Mouse (Mus musculus): ENCODE results near the gene Vcl.

Gene Vcl

DNA sequence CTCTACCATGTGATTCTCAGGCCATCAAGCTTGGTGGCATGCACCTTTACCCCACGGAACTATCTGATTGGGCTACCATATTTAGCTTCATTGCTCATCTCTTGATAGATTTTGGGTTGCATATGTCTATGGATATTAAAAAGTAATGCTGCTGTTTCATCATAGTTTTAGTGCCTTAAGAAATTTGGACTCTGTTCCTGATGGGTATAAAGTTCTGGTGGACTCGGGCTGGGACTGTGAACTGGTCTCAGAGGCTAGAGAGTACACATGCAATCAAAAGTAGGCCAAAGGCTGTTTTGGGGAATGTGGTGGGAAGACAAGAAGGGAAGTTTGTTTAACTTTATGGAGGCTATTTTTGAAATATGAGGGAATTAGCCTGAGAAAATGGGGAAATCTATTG is 16.1 kb downstream of the Vcl start:
- no peak for DNase-seq

GRCm38 (mm10) chr14:20956021-20956420 is 26.8 kb downstream of the Vcl start:
- DNase-seq = no peak

- DNase-seq = no peak
Measured at GRCm38 (mm10) chr14:20958971-20959370, 29.8 kb downstream of the Vcl start.

DNA sequence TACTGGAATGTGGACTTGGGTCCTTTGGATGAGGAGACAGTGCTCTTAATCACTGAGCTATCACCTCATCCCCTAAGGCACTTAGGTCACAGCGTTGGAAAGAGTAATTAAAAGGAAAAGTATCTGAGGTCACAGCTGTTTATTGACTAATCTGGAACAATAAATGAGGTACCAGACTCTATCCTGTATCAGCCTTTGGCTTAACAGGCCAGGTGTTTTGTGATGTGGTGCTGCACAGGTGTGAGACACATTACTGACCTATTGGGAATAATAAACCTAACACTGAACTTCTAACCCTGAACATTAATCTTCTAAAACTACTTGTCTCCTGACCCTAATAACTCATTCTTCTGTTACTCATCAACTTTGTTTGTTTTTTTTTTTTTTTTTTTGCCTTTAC is 33.3 kb downstream of the Vcl start:
- DNase-seq = no peak

GRCm38 (mm10) chr14:20962906-20963305 is 33.7 kb downstream of the Vcl start:
- DNase-seq = no peak

DNA sequence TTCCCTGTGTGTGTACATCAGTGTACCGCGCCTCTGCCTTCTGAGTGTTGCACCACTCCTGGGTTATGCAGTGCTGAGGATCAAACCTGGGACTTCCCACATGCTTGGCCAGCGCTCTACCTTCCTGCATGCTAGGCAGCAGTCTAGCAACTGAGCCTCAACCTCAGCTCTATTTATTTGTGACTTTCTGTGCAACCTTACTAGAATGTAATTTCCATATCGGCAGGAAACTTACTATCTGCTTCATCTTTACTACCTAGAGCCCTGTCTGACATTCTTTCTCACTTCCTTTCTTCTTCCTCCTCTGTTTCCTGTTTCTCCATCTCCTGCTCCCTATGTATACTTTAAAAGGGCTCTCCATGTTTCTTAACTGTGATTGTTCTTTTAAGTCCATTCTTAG is 34.7 kb downstream of the Vcl start:
- no peak for DNase-seq

DNA sequence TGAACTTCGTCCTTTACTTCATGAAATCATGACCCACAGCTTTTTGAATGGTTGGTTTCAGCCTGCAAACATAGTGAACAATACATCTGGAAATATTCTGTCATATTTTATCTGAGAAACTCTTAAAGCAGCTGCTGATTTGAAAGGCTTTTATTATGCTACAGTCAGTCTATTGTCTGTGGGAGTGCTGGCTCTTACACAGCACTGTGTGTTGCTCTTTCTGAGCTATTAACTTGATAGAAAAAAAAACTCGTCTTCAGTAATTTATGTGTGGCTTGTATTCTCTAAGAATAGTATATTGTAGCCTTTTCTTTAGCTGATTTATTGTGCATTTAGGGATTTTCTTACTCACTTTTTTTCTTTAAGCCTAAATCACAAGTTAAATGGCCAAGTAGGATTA is 35.1 kb downstream of the Vcl start:
- no peak for DNase-seq

GRCm38 (mm10) chr14:20966959-20967670 is 37.9 kb downstream of the Vcl start:
- no peak for DNase-seq

- DNase-seq = no peak
Measured at GRCm38 (mm10) chr14:20969066-20969465, 39.9 kb downstream of the Vcl start.

- DNase-seq = no peak
Measured at GRCm38 (mm10) chr14:20970389-20970788, 41.2 kb downstream of the Vcl start.

- no peak for DNase-seq
Measured at GRCm38 (mm10) chr14:20970927-20971326, 41.7 kb downstream of the Vcl start.

DNA sequence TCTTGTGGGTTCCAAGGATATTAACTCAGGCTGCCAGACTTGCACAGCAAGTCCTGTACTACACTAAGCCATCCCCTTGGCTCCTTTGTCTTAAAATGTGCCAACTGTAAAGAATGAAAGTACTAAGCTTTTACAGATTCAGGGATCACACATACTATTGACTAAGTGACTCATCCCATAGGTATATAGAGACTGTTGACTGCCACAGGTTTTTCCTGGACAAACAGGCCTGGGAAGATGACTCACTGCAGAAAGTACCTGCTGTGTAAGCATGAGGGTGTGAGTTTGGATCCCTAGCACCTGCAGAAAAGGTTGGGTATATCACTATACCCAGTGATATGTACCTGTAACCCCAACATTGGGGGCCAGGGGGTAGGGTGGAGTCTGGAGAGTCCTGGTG is 44.6 kb downstream of the Vcl start:
- peak in 1 of 2 experiments; percentile 14 for DNase-seq

DNA sequence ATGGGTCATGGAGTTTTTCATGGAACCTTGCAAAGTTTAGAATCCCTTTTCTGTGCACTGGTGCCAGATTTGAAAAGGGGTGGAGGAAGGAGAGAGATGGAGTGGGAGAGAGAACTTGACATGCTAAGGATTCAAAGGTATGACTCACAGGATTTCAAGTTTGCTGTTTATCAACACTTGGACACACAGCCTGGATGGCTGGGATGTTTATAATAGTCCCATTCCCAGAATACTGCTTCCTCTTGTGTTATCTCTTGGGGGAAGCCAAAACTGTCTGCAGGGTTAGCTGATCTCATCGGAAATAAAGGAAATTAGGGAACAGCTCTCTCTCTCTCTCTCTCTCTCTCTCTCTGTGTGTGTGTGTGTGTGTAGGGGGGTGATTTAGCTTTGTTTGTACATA is 47.5 kb downstream of the Vcl start:
- peak in 1 of 2 experiments; percentile 52 for DNase-seq

DNA sequence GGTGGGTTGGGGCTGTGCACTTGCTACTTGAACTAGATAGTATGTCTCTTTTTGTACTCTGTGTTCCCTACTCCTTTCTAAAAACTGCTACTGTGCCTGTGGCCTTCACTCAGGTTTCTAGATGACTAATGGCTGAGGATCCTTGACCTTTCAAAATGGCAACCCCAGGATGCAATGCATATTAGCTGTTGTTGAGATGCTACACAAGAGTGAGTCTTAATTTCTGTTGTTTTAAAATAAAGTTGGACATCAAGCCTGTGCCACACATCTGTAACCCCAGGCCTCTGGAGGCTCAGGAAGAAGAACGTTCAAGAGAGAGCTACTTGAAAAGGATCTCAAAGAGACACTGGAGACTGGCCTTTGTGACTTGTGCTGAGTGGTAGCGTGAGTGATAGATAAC is 48.5 kb downstream of the Vcl start:
- DNase-seq = no peak

- DNase-seq = peak; percentile 83 to 86
Measured at GRCm38 (mm10) chr14:20983832-20984231, 54.6 kb downstream of the Vcl start.

DNA sequence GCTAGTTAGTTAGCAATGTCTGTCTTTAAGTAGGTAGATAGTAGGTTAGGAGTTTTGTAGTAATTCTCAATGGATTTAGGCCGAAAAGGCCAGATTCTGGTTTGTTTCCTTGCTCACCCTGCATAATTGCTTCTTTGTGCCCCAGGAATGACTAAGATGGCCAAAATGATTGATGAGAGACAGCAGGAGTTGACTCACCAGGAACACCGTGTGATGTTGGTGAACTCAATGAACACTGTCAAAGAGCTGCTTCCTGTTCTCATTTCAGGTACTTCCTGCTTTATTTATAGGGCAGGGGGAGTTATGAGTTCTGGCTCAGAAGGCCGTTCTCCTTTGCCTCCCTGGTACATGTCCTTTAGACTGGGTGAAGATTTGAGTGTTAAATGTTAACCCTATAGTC is 56.3 kb downstream of the Vcl start:
- no peak for DNase-seq

DNA sequence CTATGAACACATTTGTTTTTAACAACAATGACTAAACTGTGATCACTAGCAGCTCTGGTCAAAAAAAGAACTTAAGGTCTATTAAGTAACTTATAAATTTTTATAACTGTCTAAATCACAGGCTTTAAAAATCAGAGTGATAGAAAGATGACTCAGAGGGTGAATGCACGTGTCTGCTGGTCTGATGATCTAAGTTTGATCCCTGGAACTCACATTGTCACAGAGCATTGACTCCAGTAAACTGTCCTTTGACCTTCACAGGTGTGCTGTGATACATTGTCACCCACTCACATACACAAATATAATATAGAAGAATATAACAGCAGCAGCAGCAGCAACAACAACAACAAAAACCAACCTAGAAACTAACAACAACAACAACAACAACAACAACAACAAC is 62.3 kb downstream of the Vcl start:
- DNase-seq = no peak

GRCm38 (mm10) chr14:20993067-20993691 is 64.0 kb downstream of the Vcl start:
- DNase-seq = peak; percentile 43 to 64

- DNase-seq = no peak
Measured at GRCm38 (mm10) chr14:20994475-20994874, 65.3 kb downstream of the Vcl start.

DNA sequence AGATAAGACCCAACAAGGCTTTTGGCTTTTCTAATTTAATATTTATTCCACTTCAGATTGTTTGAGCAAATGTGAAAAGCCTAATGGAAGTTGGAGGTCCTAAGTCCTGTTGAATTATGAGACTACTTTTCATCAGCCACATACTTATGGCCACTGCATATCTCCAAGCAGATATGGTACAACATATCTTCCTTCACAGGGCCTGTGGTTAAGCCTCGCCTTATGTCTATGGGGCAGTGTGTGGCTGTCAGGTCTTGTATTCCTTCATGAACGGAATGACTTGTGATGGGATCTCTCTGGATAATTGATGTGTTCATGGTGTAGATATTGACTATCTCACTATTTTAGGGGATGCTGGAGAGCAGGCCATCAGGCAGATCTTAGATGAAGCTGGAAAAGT is 66.3 kb downstream of the Vcl start:
- no peak for DNase-seq

GRCm38 (mm10) chr14:20996361-20996760 is 67.2 kb downstream of the Vcl start:
- DNase-seq = peak in 1 of 2 experiments; percentile 21

DNA sequence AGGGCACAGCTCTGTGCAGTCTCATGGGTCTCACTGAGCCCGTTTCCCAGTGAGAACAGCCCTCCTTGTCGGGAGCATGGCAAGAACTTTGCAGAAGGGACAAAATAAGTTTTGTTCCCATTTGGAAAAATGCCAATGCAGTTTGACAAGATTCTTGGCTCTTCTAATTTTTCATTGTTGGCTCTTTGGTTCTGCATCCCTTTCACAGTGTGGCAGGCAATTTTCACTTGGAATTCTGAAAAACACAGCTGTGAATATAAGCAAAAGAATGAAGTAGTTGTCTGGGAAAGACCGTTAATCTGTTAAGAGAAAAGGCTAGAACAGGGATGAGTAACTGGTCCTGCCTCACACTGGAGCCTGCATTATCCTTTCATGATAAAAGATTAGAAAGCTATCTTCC is 68.3 kb downstream of the Vcl start:
- no peak for DNase-seq

- DNase-seq = no peak
Measured at GRCm38 (mm10) chr14:20999617-21000016, 70.4 kb downstream of the Vcl start.

DNA sequence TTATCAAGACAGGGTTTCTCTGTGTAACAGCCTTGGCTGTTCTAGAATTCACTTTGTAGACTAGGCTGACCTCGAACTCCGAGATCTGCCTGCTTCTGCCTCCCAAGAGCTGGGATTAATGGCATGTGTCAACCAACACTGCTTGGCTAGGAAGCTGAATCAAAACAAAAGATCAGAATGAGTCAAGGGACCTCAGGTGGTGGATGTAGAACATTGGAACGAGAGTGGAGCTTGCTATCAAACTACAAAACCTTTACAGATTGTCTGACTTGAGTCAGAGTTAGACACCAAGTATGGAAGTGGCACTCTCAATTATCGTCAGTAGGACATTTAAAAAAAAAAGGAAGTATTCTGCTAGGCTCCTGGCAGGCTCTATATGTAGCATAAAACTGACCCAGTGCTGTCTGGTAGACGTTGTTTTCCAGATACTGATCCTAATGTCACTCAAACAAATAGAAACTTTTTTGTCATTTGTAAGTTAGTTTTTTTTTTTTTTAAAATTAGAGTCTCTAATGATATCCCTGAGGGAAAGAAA is 84.7 kb downstream of the Vcl start:
- no peak for DNase-seq

DNA sequence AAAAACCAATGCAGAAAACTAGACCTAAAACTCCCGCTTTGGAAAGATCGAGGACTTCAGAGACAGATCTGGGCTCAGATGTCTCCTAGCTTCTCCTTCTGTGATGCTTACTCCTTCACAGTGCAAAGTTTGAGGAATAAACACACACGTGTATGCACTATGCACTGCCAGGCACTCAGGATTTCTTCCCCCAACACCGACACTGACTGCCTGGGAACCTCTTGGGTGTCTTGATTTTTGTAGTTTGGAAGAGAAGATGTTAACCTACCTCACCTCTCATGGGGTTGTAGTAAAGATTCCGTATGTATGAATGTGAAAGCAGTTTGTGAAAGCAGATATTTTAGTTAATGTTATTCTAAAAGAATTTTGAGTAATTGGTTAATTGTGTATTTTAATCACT is 88.7 kb downstream of the Vcl start:
- DNase-seq = no peak
